Mouse (Mus musculus): ENCODE results near the gene Cdh22.

The Cdh22 gene

DNA sequence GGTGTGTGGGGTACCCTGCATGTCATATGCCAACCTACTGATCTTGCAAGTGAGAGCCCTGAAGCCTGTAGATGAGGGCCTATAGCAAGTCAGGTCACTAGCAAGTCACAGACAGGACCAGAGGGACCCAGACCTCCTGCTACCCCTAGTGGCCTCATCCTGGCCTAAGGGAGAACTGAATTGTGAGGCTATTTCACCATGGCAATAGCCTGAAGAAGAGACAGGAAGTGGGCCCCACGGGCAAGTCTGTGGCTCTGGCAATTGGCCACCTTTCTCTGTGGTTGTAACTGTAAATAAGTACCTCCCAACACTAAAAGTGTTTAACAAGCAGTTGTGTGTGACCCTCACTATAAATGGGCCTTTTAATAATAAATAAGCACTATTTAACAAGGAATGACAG, 16.2 kb upstream of the Cdh22 start:
- no peak for DNase-seq (ENCODE audit: low read depth, low spot score)

DNA sequence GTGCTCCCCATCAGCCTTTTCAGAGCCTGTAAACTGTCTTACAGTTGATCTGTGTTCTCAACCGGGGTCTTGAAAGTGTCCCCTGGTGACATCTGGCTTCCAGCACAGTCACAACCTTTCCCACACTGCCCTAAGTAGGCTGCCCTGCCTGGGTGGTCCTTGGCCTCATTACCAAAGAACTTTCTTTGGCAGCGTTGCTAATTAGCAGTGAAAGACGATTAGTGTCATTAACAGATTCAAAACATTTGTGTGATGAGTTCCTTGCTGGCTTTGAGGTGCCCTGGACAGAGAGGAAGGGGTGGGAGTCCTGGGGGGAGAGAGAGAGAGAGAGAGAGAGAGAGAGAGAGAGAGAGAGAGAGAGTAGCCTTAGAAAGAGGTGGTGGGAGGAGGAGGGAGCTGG, 14.3 kb upstream of the Cdh22 start:
- DNase-seq (ENCODE audit: low read depth, low spot score), result no peak

DNA sequence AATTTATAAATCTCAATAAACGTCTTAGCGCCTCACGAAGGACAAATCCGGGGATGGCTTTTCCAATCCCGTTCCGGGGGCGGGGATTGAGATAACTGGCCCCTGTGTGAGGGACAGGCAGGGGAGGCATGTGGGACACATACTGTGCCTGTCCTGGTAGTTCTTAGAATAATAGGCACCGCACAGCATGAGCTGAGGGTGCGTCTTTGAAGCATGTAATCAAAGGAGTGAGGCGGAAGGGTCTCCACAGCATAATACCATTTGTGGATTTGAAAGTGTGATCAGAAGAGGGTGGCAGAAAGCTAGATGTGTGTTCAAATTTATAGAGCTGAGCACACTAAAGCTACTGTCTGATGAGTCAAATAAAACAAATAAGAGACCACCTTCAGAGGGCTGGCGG, 11.7 kb upstream of the Cdh22 start:
- DNase-seq (ENCODE audit: low read depth, low spot score), result no peak

DNA sequence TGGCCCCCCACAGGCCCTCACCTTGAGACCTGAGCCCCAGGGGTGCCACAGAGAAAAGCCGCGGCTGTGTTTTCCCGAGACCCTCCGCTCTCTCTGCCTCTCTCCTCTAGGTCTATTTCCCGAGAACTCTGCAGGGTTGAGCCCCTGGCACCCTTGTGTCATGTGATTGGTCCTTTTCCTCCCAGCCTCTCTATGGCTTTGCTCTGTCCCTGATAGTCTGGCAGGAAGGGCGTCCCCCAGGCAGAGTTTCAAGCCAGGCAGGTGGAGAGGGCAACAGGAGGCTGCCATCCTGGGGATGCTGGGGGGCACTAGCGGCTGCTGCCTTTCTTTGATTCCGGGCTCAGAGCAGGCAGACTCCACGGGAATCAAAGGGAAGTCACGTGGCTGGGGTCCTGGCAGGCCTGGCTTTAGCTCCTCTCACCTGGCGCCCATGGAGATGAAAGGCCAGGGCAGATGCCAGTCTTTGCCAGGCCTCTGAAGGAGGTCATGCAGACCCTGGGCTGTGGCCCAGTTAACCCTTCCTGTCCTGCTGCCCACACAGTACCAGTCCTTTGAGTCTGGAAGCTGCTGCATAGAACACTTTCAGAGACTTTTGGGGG, 8.6 kb upstream of the Cdh22 start:
- DNase-seq (ENCODE audit: low read depth, low spot score), result no peak

DNA sequence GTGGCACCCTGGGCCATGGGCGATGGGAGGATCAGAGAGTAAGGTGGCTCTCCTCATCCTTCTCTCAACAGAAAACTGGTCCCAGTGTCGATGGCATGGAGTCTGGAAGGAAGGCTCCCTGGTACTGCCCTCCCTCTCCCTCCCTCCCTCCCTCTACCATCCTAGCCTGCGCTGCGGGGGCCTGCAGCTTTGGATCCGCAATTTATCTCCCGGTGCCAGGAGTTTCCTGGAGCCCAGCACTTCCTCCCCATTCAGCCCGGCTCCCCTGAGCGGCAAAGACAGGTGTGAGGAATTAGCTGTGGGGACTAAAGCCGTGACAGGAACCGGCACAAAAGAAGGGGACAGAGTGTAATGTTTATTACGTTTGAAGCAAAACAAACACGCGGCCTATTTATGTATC, 7.9 kb upstream of the Cdh22 start:
- no peak for DNase-seq (ENCODE audit: low read depth, low spot score)

DNA sequence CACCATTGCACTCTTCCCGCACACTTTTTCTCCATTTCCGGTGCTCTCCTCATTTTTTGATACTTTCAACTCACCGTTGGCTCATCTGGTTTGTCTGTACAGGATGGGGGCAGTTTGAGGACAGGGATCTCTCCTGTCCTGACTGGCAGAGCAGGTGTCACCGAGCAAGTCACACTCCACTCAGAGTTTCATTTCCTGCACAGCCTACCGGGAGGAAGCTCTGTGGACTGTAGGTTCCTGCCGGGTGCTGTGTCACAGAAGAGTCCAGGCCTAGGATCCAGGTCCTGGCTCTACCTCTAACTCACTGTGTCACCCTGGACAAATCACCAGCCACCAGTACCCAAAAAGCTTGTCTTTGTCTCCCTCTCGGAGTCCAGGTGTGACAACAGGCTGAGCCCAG, 7.1 kb upstream of the Cdh22 start:
- DNase-seq (ENCODE audit: low read depth, low spot score), result no peak

DNA sequence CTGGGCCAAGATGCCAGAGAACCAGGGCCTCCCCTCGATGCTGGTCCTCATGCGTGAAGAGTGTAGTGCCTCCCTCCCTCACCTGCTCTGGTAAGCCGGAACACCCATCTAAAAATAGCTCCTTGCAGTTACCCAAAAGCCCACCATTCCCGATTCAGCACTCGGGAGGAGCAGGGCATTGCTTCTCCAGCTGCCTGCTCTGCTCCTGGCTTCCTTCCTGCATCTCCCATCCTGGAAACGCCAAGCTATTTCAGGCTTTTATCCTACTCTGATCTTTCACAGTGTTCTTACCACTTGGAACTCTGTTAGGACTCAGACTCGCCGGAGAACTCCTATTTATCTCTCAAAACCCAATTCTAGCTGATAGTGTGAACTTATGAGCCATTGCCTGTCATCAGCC, 5.7 kb upstream of the Cdh22 start:
- DNase-seq (ENCODE audit: low read depth, low spot score), result no peak

DNA sequence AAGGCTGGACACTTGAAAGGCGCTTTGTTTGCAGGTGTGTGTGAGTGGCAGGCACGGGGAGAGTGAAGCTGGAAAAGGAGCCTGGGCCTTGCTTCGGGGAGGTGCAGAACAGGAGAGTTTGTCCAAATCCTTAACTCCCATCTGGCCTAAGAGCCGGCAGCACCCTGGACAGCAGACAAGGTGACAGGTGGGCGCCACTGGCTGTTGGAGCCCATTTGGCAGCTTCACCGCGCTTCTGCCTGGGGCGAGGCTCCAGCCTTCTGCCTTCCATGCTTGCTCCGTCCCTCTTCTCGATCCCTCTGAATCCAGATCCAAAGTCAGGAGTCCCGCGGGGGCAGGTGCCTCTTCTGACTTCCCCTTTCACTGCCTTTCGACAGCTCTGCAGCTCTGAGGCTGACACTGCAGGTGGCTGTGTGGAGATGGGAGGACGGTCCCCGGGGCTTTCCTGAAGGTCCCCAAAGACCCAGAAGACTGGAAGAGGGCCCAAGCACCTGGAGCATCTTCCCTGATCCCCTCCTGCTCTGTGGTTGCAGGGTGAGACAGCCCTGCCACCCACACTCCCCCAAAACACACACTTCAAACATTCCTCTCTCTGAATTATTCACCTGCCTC, 5.0 kb upstream of the Cdh22 start:
- no peak for DNase-seq (ENCODE audit: low read depth, low spot score)

DNA sequence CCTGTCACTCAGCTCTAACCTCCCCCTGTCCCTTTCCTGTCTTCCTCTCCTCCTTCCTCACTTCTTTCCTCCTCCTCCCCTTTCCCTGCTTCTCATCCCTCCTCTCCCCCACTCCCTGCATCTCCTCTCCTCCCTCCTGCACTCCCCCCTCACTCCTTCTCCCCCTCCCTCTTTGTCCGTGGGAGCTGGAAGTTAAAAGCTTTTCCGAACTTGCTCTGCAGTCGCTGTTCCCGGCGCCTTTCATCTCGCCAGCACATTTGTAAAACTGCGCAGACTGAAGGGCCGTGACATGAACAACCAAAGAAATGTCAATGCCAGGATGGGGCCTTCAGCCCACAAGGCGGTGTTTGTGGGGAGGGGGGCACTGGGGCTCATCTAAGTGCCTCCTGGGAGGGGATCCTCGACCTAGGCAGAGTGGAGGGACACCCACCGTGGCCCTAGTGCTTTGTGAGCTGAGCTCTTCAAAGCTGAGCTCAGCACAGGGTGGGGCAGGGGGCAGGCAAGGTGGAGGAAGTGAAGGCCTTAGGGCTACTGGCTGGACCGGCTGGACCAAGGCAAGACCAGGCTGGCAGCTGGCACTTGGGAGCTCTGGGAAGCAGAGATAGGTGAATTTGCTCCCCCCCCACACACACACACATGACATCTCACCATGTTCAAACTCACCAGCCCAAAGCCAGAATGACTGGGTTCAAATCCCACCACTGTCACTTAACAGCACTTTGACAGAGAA, 3.9 kb upstream of the Cdh22 start:
- no peak for DNase-seq (ENCODE audit: low read depth, low spot score)

DNA sequence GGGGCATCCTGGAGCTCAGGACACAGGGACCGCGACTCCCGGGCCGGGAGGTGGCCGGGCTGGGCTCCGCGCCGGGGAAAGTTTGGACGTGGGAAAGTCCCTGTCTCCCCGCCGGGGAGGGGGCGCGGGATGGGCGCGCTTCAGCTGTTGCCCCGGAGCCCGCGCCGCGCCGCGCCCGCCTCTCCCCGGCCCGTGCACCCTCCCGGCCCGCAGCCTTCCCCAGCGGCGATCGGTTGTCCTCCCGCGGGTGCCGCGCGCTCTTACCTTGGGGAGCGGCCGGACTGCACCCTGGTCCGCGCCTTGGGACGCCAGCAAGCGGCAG, 401 bp downstream of the Cdh22 start:
- no peak for DNase-seq (ENCODE audit: low read depth, low spot score)

DNA sequence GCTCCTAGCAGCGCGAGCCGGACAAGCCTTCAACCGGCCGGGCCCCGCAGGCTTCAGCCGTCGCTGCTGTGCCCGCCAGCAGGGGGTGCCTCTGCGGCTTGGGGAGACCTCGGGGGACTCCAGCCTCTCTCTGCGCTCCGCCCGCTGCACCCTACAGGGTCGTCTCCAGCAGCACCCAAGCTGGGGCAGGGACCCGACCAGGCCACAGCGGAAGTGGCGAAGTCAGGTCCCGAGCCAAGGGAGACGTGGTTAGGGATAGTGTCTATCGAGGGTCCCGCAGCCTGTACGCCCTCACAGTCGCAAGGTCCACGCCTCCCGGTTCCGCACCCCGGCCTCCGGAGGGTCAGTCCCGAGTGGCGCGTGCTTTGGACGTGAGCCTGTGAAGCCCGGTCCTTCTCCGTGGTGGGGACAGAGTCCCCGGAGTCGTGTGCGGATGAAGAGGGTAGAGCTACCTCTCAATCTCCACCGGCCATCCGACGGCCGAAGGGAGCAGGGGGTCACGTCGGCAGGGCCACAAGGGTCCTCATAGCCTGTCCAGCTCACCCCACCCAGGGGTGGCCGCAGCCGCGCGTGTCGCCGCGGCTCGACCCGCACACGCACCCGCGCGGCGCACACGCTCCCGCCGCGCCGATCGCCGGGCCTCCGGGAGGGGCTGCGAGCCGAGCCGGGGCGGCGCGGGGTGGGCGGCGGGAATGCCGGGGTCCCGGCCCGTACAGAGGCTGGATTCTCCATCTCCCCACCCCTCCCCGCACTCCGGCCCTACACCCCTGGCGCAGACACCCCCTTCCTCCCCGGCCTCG, 962 bp downstream of the Cdh22 start:
- peak; percentile 25 for DNase-seq (ENCODE audit: low read depth, low spot score)

DNA sequence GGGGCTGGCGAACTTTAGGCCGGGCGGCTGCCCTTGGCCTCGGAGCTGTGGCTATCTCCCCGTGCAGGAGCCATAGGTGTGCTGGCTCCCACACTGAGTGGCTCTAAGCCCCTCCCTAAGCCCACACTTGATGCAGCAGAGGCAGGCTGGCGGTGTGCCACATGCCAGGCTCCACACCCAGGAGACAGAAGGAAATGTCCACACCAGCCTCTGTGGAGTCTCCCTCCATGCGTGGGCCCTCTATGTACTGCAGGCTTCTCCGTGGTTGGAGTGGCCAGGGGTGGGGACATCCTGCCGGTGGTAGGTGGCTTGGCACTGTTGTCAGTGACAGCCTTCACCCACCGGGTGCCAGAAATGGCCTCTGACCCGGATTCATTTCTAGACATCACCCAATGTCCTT, 5.6 kb downstream of the Cdh22 start:
- DNase-seq (ENCODE audit: low read depth, low spot score), result no peak

DNA sequence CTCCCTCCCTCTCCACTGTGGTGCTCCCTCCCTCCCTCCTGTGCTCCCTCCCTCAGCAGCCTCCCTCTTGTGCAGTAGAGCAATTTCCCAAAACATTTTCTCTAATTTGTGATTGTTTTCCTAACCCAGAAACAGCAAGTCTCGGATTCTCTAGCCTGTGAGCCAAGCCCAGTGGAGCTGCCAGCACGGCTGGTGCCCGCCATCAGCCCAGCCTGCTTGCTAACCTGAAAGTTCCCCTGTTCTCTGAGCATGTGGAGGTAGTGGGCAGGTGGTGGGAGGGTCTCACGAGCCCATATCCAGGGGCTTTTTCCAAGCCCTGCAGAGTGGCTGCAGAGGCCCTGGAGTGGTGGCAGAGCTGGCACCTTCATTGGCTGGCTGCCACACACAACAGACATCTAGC, 10.8 kb downstream of the Cdh22 start:
- DNase-seq (ENCODE audit: low read depth, low spot score), result no peak

DNA sequence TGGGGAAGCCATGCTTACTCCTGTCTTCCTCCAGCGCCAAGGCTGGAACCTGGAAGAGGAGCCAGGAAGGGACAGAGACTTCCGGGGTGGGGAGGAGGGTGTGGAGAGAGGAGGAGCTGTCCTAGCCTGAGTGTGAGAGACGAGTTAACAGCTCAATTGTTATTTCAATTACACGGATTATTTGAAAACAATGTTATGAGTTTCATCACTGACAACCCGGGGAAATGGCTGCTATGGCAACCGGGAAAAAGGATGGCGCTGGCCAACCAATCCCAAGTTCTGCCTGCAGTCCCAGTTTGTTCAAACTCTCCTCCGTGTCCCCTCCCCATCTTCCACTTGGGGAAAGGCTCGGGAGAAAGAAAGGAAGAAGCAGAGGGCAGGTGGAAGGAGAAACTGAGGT, 12.7 kb downstream of the Cdh22 start:
- no peak for DNase-seq (ENCODE audit: low read depth, low spot score)

DNA sequence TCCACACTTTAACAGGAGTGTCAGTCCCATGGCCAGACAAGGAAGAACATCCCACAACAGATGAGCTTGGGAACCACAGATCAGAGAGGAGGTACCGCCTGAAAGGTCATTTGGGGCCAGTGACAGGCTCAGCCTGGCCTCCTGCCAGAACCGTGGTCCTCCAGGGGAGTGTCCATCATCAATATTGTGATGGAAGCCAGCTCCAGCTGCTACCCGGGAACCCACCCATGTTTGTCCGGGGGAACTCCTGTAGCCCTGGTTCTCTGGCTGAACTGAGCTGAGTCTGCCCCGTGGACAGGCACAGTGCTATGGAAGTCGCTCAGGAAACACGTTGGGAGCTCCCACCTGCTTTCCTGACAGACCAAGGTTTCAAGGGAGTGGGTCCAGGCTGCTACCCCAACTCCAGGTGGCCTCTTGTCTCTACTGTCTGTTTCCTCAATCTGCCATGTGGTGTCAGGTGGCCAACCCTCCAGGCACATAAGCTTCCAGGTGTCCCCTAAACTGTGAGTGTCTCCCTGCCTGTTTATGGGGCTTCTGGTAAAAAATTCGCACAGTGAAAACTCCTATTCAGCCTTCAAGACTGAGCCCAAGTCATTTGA, 14.2 kb downstream of the Cdh22 start:
- DNase-seq (ENCODE audit: low read depth, low spot score), result no peak

DNA sequence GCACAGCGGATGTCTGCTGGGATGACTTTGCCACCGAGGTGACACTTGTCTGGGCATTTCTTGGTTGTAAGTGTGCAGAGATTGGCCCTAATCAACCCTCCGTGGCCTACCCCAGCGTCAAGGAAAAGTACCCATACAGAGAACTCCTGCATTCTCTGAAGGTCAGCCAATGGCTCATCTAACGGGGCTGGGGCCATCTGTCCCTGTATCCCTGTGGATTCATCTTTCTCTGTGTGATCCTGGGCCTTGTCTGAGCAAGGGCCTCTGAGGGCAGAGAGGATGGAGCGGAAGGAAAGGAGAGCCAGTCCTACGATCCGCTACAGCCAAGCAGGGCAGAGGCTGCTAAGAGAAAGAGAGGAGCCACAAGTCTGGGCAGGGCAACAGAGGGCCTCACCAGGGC, 15.7 kb downstream of the Cdh22 start:
- DNase-seq (ENCODE audit: low read depth, low spot score), result no peak

DNA sequence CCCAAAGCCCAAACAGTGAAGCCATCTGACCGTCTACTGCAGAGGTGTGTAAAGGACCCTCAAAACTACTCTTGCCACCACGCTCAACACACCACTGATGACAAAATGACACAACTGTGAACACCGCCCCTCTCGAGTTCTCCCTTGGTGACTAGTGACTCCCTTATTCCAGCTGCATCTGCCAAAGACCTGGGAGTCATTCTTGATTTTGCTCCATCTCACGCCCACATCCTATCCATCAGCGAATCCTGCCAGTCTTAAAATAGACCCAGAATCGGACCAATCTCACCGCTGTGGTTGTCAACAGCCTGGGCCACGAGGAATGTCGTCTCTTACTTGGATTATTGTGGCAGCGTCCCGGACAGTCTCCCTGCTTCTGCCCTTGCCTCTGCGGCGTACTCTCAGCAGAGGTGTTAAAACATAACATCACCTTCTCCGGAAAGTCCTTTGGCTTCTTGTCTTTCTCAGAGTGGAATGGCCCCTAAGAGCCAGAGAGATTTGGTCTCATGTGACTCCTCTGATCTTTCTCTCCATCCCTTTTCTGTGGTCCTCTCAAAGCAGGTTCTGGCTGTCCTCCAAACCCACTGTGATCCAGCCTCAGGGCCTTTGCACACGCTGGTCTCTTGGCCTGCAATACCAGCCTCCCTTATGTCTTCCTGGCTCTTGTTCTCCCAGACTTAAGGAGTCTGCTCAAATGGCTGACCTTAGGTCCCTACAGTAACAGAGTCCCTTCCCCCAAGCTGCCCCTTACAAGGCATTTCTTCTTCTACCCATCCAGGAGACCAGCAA, 17.1 kb downstream of the Cdh22 start:
- DNase-seq (ENCODE audit: low read depth, low spot score), result no peak

DNA sequence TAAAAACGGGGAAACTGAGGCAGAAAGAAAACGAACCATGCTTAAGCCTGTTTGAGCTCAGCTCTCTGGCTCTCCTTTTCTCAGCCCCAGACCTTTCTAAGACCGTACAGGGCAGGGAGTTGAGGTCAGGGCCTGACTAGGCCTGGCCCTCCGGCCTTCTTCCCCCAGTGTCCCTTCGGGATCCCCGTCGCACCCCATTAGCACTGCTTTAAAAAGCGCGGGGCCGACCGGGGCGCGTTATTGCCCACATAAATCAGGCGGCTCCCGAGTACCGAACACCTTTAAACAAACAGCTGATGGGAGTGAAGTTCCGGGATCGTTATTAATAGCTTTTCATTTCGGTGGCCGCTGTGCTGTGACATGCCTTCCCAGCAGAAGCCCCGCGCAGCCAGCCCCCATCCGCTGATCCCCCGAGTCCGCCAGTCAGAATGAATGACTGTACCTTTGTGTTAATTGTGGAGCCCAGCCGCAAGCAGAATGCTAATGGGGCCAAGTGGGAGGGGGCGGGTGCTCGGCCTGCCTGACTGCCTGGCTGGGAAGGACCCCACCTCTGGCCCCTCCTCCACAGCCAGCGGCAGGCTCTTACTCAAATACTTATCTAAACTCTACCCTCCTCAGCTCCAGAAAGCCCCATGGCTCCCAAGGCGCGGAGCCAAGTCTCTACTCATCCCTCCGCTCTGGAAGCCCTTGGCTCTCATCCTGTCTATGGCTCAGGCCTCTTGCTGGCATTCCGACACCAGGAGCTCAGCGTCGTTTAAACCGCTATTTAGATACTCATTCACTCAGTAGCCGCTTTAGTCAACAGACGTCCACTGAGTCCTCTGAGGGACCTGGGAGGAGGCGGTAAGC, 19.3 kb downstream of the Cdh22 start:
- no peak for DNase-seq (ENCODE audit: low read depth, low spot score)

DNA sequence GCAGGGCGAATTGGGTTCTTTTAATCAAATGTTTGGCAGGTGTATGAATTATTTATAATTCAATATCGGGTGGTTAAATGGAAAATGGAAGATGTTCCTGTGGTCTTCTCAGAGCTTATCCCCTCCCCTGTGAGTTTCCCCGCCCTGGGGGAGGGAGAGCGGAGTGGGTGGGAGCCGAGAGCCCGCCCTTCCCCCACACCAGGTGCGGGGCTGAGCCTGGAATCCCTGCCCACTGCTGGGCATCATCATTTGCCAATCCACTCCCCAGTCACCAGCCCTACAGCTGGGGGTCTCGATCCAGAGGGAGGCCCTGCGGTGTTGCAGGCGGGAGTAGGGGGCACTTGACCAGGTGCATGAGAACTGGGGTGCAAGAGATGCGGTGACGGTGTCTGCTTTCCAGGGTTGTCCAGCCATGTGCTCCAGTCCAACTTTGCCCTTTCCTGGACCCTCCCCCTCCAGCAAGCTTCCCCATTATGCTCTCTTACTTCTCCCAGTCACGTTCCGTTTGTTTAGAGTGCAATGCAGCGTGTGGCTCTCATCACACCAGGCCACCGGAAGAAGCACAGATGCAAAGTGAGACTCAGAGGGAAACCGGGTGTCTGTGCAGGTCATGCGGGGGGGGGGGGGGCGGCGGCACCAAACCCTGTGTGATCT, 23.1 kb downstream of the Cdh22 start:
- DNase-seq (ENCODE audit: low read depth, low spot score), result no peak

DNA sequence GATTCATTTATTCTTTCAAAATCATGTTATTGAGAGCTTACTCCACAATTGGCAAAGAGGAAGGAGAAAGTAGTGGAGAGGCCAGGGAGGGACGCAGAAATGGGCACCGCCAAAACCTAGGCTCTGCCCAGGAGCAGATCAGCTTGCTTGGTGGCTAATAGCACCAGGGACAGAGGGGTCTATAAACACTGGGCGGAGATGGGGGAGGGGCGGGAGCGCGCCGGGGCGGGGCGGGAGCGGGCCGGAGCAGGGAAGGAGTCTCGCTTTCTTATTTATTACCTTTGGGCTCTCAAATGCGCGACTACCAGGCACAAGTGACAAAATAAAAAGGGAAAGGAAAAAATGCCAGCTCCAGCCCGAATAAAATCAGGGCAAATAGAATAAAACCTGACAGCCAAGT, 23.7 kb downstream of the Cdh22 start:
- DNase-seq (ENCODE audit: low read depth, low spot score), result no peak

Measured in CD4-positive helper T cell, adult 2 months (primary cell).